Mouse (Mus musculus): ENCODE data around the gene Pou4f1.

DNA sequence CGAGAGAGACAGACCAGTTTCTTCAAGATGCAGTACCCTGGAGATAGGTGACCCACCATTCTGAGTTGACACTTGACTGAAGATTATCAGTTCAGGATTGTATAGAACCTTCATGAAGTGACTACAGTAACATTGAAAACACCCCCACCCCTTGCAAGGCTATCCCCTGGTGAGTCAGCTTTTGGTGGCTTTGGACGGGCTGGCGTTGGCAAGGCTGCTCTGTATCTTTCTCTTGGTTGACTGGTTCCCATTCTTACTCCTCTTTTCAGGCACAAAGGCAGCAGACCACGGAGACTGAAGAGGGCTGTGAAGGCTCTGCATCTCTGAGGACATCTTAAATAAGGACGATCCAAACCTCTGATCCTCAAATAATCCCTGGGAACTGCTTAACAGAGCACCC, 10.8 kb upstream of the Pou4f1 start:
- TF ChIP-seq CTCF (IDR thresholded peaks at IDR 0.05; ENCODE audit: extremely low read depth, insufficient read depth, insufficient read length, insufficient replicate concordance) (no peak), POLR2A (IDR thresholded peaks at IDR 0.05; ENCODE audit: low read depth, low read length) (no peak)

All from spleen, adult 2 months (tissue).